Mouse (Mus musculus) liver, adult 2 months (tissue): ENCODE data around the gene Ager.

Source experiments
- CTCF ChIP-seq: fragments of 200-500 bp; IDR thresholded peaks from 2 replicates; pipeline ENCODE4 v1.5.1; 2011; ENCODE audit warnings: low read depth, low read length, control low read depth
- POLR2A ChIP-seq: fragments of 200-500 bp; IDR thresholded peaks from 2 replicates; pipeline ENCODE4 v1.6.1; 2011; ENCODE audit warnings: low read length, control low read depth; ENCODE audit not compliant: insufficient read depth; ENCODE audit errors: extremely low read depth

DNA sequence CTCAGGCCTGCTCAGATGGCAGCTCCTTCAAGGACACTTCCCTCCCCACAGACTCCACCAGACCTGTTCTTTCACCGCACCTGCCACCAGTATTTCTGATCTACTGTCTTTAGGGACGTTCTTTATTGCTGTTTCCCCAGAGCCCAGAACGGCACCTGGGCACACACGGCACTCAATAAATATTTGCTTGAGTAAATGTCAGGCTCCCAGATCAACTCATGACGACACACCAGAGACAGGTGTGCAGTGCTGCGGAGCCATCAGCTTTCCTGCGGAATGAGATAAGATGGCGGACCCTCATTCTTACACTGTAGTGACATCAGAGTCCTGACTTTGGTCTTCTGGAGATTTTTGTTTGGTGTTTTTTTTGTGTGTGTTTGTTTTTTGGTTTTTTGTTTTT, 23.3 kb downstream of the Ager start:
- TF ChIP-seq CTCF: no peak
- TF ChIP-seq POLR2A: no peak
